Comparison of ENCODE assay signal across 12 mouse cellular contexts in the genomic region with DNA sequence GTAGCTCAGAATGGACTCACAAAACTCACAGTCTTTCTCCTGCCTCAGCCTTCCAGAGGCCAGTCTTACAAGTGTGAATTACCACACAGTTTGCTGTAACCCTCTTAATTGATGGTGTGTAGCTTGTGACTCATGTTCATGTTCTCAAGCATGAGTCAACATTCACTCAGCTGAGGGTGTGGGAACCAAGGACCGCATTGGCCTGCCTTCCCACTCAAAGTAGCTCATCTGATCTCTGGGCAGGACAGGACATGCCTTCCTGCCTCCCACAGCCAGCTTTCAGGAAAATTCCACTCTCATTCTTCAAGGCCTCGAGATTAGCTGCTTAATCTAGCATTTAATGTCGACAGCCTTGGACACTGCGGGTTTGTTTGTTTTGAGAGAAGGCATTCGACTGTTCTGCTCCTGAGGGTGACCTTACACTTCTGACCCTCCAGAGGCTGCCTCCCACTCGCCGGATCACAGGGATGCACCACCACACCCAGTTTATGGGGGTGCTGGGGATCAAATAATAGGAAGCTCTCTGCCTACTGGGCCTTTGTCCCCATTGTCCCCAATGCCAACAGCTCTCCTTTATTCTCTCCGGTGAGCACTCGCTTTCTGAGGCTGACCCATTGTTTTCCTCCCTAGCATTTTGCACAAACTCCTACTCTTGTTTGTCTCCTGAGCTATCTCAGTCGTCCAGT. TPM values are rescaled to one million over a fixed set of nuclear protein-coding genes. Genes with fewer than 3 reads are reported as not detected.
DNase-seq lines count a peak whose midpoint lies in the region; ATAC-seq and TF ChIP-seq lines count a peak whose summit lies in the region.
"Had no signal": no experiment of that assay in that cellular context is flagged by ENCODE, and none has a peak within 500 bp of the region (broad histone marks: within the 10 kb centered on the region; RNA-seq: fewer than 3 reads in every experiment).

No protein-coding gene starts in this region.

- H3K4me1 ChIP-seq in kidney, postnatal 0 days (replicated peaks; ENCODE audit: insufficient read depth, low read length): no peaks in the 10 kb centered on the region
- H3K4me1 ChIP-seq in embryonic fibroblast, embryonic 13.5 days (ENCODE audit: control insufficient read depth, insufficient read depth, low read length): no peaks in the 10 kb centered on the region
- no peaks in the 10 kb centered on the region for H3K4me1 ChIP-seq in forebrain, embryonic 11.5 days (replicated peaks; ENCODE audit: control insufficient read depth, insufficient read depth, low read length)

- H3K4me2 ChIP-seq in kidney, postnatal 0 days (ENCODE audit: low read length): no peak overlapping the region
- H3K4me2 ChIP-seq in forebrain, embryonic 11.5 days (ENCODE audit: low read depth, low read length, severe bottlenecking): no peak overlapping the region

- ATAC-seq in kidney, postnatal 0 days (replicated peaks; ENCODE audit: low FRiP score, low read depth): no peak; the same call in 1 of the 2 replicates
- peak; percentile 49 for ATAC-seq in CD4-positive, CD25-positive, alpha-beta regulatory T cell, adult 4 months
- ATAC-seq in forebrain, embryonic 11.5 days (replicated peaks; ENCODE audit: low FRiP score): no peak
- no peak for ATAC-seq in frontal cortex, adult (ENCODE audit: low TSS enrichment)

- no peak for TF ChIP-seq CTCF in kidney, postnatal 0 days (IDR thresholded peaks at IDR 0.05; ENCODE audit: low read depth)
- no peak for TF ChIP-seq CTCF in embryonic fibroblast, embryonic 13.5 days (IDR thresholded peaks at IDR 0.05; ENCODE audit: borderline replicate concordance, insufficient read depth, low read length)

- no peak overlapping the region for H3K4me3 ChIP-seq in kidney, postnatal 0 days (replicated peaks; ENCODE audit: low read depth, low read length)
- no peak overlapping the region for H3K4me3 ChIP-seq in embryonic fibroblast, embryonic 13.5 days (ENCODE audit: insufficient read depth, low read length)
- H3K4me3 ChIP-seq in forebrain, embryonic 11.5 days (ENCODE audit: low read depth, low read length): no peak overlapping the region

- 49% methylated on average over 10 of the region's 10 CpGs for WGBS in kidney, postnatal 0 days
- 50% methylated on average over 10 of the region's 10 CpGs for WGBS in forebrain, embryonic 11.5 days

- TF ChIP-seq POLR2A in embryonic fibroblast, embryonic 13.5 days (IDR thresholded peaks at IDR 0.05; ENCODE audit: low read depth, low read length): no peak

- H3K27me3 ChIP-seq in kidney, postnatal 0 days (ENCODE audit: insufficient read depth, low read length): no peaks in the 10 kb centered on the region
- no peaks in the 10 kb centered on the region for H3K27me3 ChIP-seq in forebrain, embryonic 11.5 days (ENCODE audit: control insufficient read depth, insufficient read depth, low read length)

- no peak for DNase-seq in kidney, postnatal 0 days (ENCODE audit: low spot score)
- DNase-seq in kidney, postnatal 25 days: no peak
- DNase-seq in naive thymus-derived CD4-positive, alpha-beta T cell, adult 2 months (ENCODE audit: low read depth): peak; percentile 38
- no peak for DNase-seq in B cell, adult 2 months
- no peak for DNase-seq in forebrain, embryonic 11.5 days (ENCODE audit: low spot score)
- DNase-seq: heart, postnatal 10 days; kidney, postnatal 4 days; midbrain, embryonic 14.5 days; thymus, adult 2 months had no signal

- H3K36me3 ChIP-seq in kidney, postnatal 0 days (ENCODE audit: insufficient read depth, low read length): no peaks in the 10 kb centered on the region
- no peaks in the 10 kb centered on the region for H3K36me3 ChIP-seq in forebrain, embryonic 11.5 days (ENCODE audit: control insufficient read depth, insufficient read depth, low read length)

- H3K9ac ChIP-seq in kidney, postnatal 0 days (ENCODE audit: low read depth, low read length): no peak overlapping the region
- H3K9ac ChIP-seq in forebrain, embryonic 11.5 days (ENCODE audit: low read length): no peak overlapping the region

- no peaks in the 10 kb centered on the region for H3K9me3 ChIP-seq in kidney, postnatal 0 days (replicated peaks; ENCODE audit: low read length)
- H3K9me3 ChIP-seq in forebrain, embryonic 11.5 days (ENCODE audit: control insufficient read depth, low read length): no peaks in the 10 kb centered on the region

- H3K27ac ChIP-seq in kidney, postnatal 0 days: peak overlapping the region; percentile 42; the same call in 1 of the 2 replicates
- peak overlapping the region; percentile 83 for H3K27ac ChIP-seq in embryonic fibroblast, embryonic 13.5 days (ENCODE audit: insufficient read depth, low read length)
- H3K27ac ChIP-seq in forebrain, embryonic 11.5 days (ENCODE audit: low read depth, low read length): no peak overlapping the region

RNA-seq across cellular contexts. Expression of a gene that starts 6.5 kb away (rescaled TPM):
- polyA plus RNA-seq in kidney, postnatal 0 days (2015; fragmentation: Nextera tagmentation; extraction: Ambion mirVana): 17.9 and 20.2 TPM in 2 replicates
- polyA plus RNA-seq in CD4-positive, CD25-positive, alpha-beta regulatory T cell, adult 4 months (2017; shearing (Covaris generic)): 100 to 1,000 TPM in 1 of 2 experiments, 10 to 100 TPM in 1; 96.5 to 115 TPM
- 68.6 and 75.8 TPM in 2 replicates for polyA plus RNA-seq in embryonic fibroblast, embryonic 13.5 days (2011; ENCODE audit: insufficient read length, low read depth, missing spikeins)
- 57.8 and 66.6 TPM in 2 replicates for polyA plus RNA-seq in forebrain, embryonic 11.5 days (2014; fragmentation: Nextera tagmentation; extraction: Ambion mirVana)
